Mouse (Mus musculus): ENCODE results near the gene Lingo2. TPM values are rescaled to one million over a fixed set of nuclear protein-coding genes. Genes with fewer than 3 reads are reported as not detected.

Gene Lingo2
- polyA plus RNA-seq, 1 experiment, result not detected

GRCm38 (mm10) chr4:36824982-36825381, 126.6 kb downstream of the Lingo2 start:
- no peaks in the 10 kb centered on the region for H3K36me3 ChIP-seq (ENCODE audit: control insufficient read depth)
- H3K27me3 ChIP-seq (ENCODE audit: control insufficient read depth), result no peaks in the 10 kb centered on the region
- H3K9me3 ChIP-seq (ENCODE audit: control insufficient read depth, low read length), result no peaks in the 10 kb centered on the region
- TF ChIP-seq TAL1 (IDR thresholded peaks at IDR 0.05; ENCODE audit: low read length), result no peak
- no peak for TF ChIP-seq GATA1 (IDR thresholded peaks at IDR 0.05; ENCODE audit: low read length)
- H3K4me1 ChIP-seq (ENCODE audit: control insufficient read depth), result no peaks in the 10 kb centered on the region
- H3K4me3 ChIP-seq (replicated peaks), result no peak overlapping the region

- no peaks in the 10 kb centered on the region for H3K9me3 ChIP-seq (ENCODE audit: control insufficient read depth, low read length)
- H3K36me3 ChIP-seq (ENCODE audit: control insufficient read depth), result no peaks in the 10 kb centered on the region
- no peak overlapping the region for H3K4me3 ChIP-seq (replicated peaks)
- H3K4me1 ChIP-seq (ENCODE audit: control insufficient read depth), result no peaks in the 10 kb centered on the region
- no peaks in the 10 kb centered on the region for H3K27me3 ChIP-seq (ENCODE audit: control insufficient read depth)
- TF ChIP-seq TAL1 (IDR thresholded peaks at IDR 0.05; ENCODE audit: low read length), result no peak
- no peak for TF ChIP-seq GATA1 (IDR thresholded peaks at IDR 0.05; ENCODE audit: low read length)
Measured at GRCm38 (mm10) chr4:36821914-36822313, 129.6 kb downstream of the Lingo2 start.

DNA sequence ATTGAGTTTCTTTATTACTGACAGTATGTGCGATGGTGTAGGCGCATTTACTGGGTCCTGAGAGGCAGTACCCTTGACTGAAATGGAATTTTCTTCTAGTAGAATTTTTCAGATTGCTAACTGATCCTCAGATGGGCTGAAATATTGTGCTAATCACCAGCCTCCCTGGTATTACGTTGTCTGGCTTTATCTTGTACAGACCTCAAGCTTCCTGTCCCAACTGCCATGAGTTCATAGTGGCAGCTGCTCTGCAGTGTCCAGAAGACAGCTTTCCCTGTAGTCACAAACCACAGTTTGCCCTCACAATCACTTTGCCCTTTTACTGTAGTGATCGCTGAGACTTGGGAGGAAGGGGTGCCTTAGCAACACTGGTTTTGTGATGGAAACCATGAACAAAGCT, 176.5 kb downstream of the Lingo2 start:
- Histone ChIP-seq H3K27me3 (ENCODE audit: control insufficient read depth) (no peaks in the 10 kb centered on the region), H3K36me3 (ENCODE audit: control insufficient read depth) (no peaks in the 10 kb centered on the region), H3K9me3 (ENCODE audit: control insufficient read depth, low read length) (no peaks in the 10 kb centered on the region; the same call in 1 of the 2 replicates), H3K4me3 (replicated peaks) (no peak overlapping the region), H3K4me1 (ENCODE audit: control insufficient read depth) (no peaks in the 10 kb centered on the region)
- TF ChIP-seq GATA1 (IDR thresholded peaks at IDR 0.05; ENCODE audit: low read length), result no peak
- no peak for TF ChIP-seq TAL1 (IDR thresholded peaks at IDR 0.05; ENCODE audit: low read length)

DNA sequence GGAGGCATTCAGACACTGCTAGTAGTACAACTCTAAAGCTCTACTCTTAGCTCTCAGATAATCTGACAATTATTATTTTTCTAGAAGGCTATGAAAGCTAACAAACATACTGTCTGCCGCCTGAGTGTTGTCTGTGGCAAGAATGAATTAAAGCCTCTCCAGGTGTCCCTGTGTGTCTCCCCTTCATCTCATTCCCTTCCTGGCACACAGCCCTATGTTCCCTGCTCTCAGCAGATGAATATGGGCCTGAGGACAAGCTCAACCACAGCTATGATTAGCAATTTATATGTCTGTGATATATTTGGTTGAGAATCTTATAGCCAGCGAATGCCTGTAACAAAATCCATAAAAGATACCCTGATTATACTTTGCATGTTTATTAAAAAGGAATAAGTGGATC, 220.9 kb downstream of the Lingo2 start:
- H3K9me3 ChIP-seq (ENCODE audit: control insufficient read depth, low read length), result 0 out of 2 replicates have a peak, but pooled peaks cover 3% of the 10 kb centered on the region
- H3K4me3 ChIP-seq (replicated peaks), result no peak overlapping the region
- H3K36me3 ChIP-seq (ENCODE audit: control insufficient read depth), result no peaks in the 10 kb centered on the region
- TF ChIP-seq GATA1 (IDR thresholded peaks at IDR 0.05; ENCODE audit: low read length), result no peak
- TF ChIP-seq TAL1 (IDR thresholded peaks at IDR 0.05; ENCODE audit: low read length), result no peak
- no peaks in the 10 kb centered on the region for H3K27me3 ChIP-seq (ENCODE audit: control insufficient read depth)
- H3K4me1 ChIP-seq (ENCODE audit: control insufficient read depth), result no peaks in the 10 kb centered on the region

GRCm38 (mm10) chr4:36716411-36716810, 235.1 kb downstream of the Lingo2 start:
- no peaks in the 10 kb centered on the region for H3K27me3 ChIP-seq (ENCODE audit: control insufficient read depth)
- no peaks in the 10 kb centered on the region for H3K36me3 ChIP-seq (ENCODE audit: control insufficient read depth)
- H3K4me1 ChIP-seq (ENCODE audit: control insufficient read depth), result no peaks in the 10 kb centered on the region
- H3K9me3 ChIP-seq (ENCODE audit: control insufficient read depth, low read length), result no peaks in the 10 kb centered on the region
- H3K4me3 ChIP-seq (replicated peaks), result no peak overlapping the region
- no peak for TF ChIP-seq TAL1 (IDR thresholded peaks at IDR 0.05; ENCODE audit: low read length)
- no peak for TF ChIP-seq GATA1 (IDR thresholded peaks at IDR 0.05; ENCODE audit: low read length)

GRCm38 (mm10) chr4:36698888-36699287, 252.7 kb downstream of the Lingo2 start:
- no peaks in the 10 kb centered on the region for H3K9me3 ChIP-seq (ENCODE audit: control insufficient read depth, low read length)
- no peak for TF ChIP-seq TAL1 (IDR thresholded peaks at IDR 0.05; ENCODE audit: low read length)
- H3K4me3 ChIP-seq (replicated peaks), result no peak overlapping the region
- no peaks in the 10 kb centered on the region for H3K36me3 ChIP-seq (ENCODE audit: control insufficient read depth)
- H3K4me1 ChIP-seq (ENCODE audit: control insufficient read depth), result peaks cover 9% of the 10 kb centered on the region
- no peaks in the 10 kb centered on the region for H3K27me3 ChIP-seq (ENCODE audit: control insufficient read depth)

DNA sequence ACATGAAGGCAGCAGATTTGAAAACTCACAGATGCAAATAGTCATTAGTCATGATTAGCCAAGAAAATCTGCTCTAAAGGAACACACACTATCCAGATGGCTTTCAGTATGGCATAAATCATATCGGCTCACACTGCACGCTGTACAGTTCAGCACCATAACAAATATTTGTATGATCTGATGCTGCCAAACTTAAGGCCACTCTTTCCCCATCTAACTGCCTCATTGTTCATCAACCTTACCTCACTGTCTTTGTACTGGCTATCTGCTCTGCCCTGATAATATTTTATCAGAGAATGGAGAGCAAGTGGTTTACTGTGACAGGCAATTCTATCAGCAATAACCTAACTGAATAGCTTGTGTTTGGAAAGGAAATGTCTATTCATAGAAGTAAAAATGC, 254.7 kb downstream of the Lingo2 start:
- no peak for TF ChIP-seq TAL1 (IDR thresholded peaks at IDR 0.05; ENCODE audit: low read length)
- no peak for TF ChIP-seq GATA1 (IDR thresholded peaks at IDR 0.05; ENCODE audit: low read length)
- Histone ChIP-seq H3K4me3 (replicated peaks) (no peak overlapping the region), H3K36me3 (ENCODE audit: control insufficient read depth) (no peaks in the 10 kb centered on the region), H3K9me3 (ENCODE audit: control insufficient read depth, low read length) (no peaks in the 10 kb centered on the region), H3K4me1 (ENCODE audit: control insufficient read depth) (peaks cover 9% of the 10 kb centered on the region), H3K27me3 (ENCODE audit: control insufficient read depth) (no peaks in the 10 kb centered on the region)

DNA sequence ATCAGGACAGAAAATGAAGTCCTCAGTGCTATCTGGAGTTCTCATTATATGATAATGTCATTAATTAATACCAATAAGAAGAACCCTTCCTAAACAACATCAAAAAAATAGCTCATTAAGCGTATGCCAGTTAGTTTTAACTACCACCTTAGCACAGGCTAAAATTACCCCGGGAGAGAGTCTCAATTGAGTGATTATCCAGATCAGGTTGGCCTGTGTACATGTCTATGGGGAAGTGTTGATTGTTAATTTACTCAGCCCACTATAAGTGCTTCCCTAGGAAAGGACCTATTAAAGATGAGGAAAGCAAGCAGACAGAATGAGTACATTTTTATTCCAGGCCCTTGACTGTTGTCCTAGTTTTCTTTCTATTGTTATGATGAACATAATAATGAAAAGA, 291.6 kb downstream of the Lingo2 start:
- no peaks in the 10 kb centered on the region for H3K4me1 ChIP-seq (ENCODE audit: control insufficient read depth)
- H3K9me3 ChIP-seq (ENCODE audit: control insufficient read depth, low read length), result no peaks in the 10 kb centered on the region
- no peak overlapping the region for H3K4me3 ChIP-seq (replicated peaks)
- TF ChIP-seq TAL1 (IDR thresholded peaks at IDR 0.05; ENCODE audit: low read length), result no peak
- TF ChIP-seq GATA1 (IDR thresholded peaks at IDR 0.05; ENCODE audit: low read length), result no peak
- H3K27me3 ChIP-seq (ENCODE audit: control insufficient read depth), result no peaks in the 10 kb centered on the region
- H3K36me3 ChIP-seq (ENCODE audit: control insufficient read depth), result no peaks in the 10 kb centered on the region

DNA sequence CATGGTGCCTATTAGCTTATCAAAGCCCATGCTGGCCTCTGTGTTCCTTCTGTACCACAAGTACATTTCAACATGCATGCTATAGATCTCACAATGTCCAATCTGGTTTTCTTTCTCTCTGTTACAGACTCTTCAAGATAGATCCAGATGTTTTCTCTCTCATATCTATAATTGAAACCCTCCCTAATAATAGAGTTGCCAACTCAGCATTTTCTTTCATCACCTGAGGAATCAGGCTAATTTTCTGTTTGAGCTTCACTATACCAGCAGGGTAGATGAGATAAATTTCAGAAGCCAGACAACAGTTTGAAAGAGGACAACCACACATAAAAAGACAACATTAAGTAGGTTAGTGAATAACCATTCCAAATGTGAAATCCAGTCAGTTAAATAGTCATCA, 303.8 kb downstream of the Lingo2 start:
- Histone ChIP-seq H3K4me1 (ENCODE audit: control insufficient read depth) (no peaks in the 10 kb centered on the region), H3K36me3 (ENCODE audit: control insufficient read depth) (no peaks in the 10 kb centered on the region), H3K27me3 (ENCODE audit: control insufficient read depth) (no peaks in the 10 kb centered on the region), H3K9me3 (ENCODE audit: control insufficient read depth, low read length) (no peaks in the 10 kb centered on the region), H3K4me3 (replicated peaks) (no peak overlapping the region)
- no peak for TF ChIP-seq TAL1 (IDR thresholded peaks at IDR 0.05; ENCODE audit: low read length)
- TF ChIP-seq GATA1 (IDR thresholded peaks at IDR 0.05; ENCODE audit: low read length), result no peak

- no peak for TF ChIP-seq TAL1 (IDR thresholded peaks at IDR 0.05; ENCODE audit: low read length)
- H3K36me3 ChIP-seq (ENCODE audit: control insufficient read depth), result no peaks in the 10 kb centered on the region
- H3K4me1 ChIP-seq (ENCODE audit: control insufficient read depth), result no peaks in the 10 kb centered on the region
Measured at GRCm38 (mm10) chr4:36635666-36636065, 315.9 kb downstream of the Lingo2 start.

More at GRCm38 (mm10) chr4:36635666-36636065, 315.9 kb downstream of the Lingo2 start:
- no peaks in the 10 kb centered on the region for H3K9me3 ChIP-seq (ENCODE audit: control insufficient read depth, low read length)
- no peak overlapping the region for H3K4me3 ChIP-seq (replicated peaks)
- H3K27me3 ChIP-seq (ENCODE audit: control insufficient read depth), result no peaks in the 10 kb centered on the region
